Mouse (Mus musculus) kidney, postnatal 0 days (tissue): ENCODE measurements around the gene Bscl2. TPM values are rescaled to one million over a fixed set of nuclear protein-coding genes. Genes with fewer than 3 reads are reported as not detected.

Source experiments
- ATAC-seq: fragments of 200-750 bp; cut with Nextera tagmentation; replicated peaks from 2 replicates; pipeline ENCODE4 v1.8.0; 2017; ENCODE audit warnings: low read depth, moderate number of reproducible peaks, moderate TSS enrichment, moderate library complexity; ENCODE audit not compliant: low FRiP score
- DNase-seq: peaks from one replicate; pipeline ENCODE4 v3.0.0-alpha.2; 2016; ENCODE audit warnings: low spot score
- H3K27ac ChIP-seq: fragments of 300-500 bp; sonication (generic); 2 replicates; pipeline ENCODE4 v1.5.1; 2014; ENCODE audit warnings: mild to moderate bottlenecking
- H3K27me3 ChIP-seq: fragments of 300-500 bp; sonication (generic); 2 replicates; pipeline ENCODE4 v1.6.1; 2014; ENCODE audit warnings: low read length, mixed read lengths; ENCODE audit not compliant: insufficient read depth
- H3K36me3 ChIP-seq: fragments of 300-500 bp; sonication (generic); 2 replicates; pipeline ENCODE4 v1.6.1; 2014; ENCODE audit warnings: low read length, mixed read lengths; ENCODE audit not compliant: insufficient read depth
- H3K4me1 ChIP-seq: fragments of 300-500 bp; sonication (generic); replicated peaks from 2 replicates; pipeline ENCODE4 v1.6.1; 2014; ENCODE audit warnings: antibody characterized with exemption, low read length, mixed read lengths; ENCODE audit not compliant: insufficient read depth
- H3K4me2 ChIP-seq: fragments of 300-500 bp; sonication (generic); 2 replicates; pipeline ENCODE4 v1.6.1; 2014; ENCODE audit warnings: mild to moderate bottlenecking, low read length, moderate library complexity, mixed read lengths
- H3K4me3 ChIP-seq: fragments of 300-500 bp; sonication (generic); replicated peaks from 2 replicates; pipeline ENCODE4 v1.5.1; 2014; ENCODE audit warnings: low read depth, low read length
- H3K9ac ChIP-seq: fragments of 300-500 bp; sonication (generic); 2 replicates; pipeline ENCODE4 v1.6.1; 2014; ENCODE audit warnings: low read depth, low read length
- H3K9me3 ChIP-seq: fragments of 300-500 bp; sonication (generic); replicated peaks from 2 replicates; pipeline ENCODE4 v1.6.1; 2016; ENCODE audit warnings: low read length, inconsistent platforms, mixed read lengths
- CTCF ChIP-seq: IDR thresholded peaks from 2 replicates; pipeline ENCODE4 v1.5.1; 2016; ENCODE audit warnings: antibody characterized with exemption, low read depth, mild to moderate bottlenecking, moderate library complexity
- WGBS: fragments of 180-500 bp; shearing (Covaris S2); extraction: QIAGEN DNeasy Blood & Tissue Kit; methylation state at CpG from one replicate; pipeline ENCODE4 v1.1.7; 2014; 5-methylcytosine and 5-hydroxymethylcytosine counted together
- polyA plus RNA-seq: library from polyadenylated mRNA; unstranded; fragments of >200 nt; fragmentation: Nextera tagmentation; extraction: Ambion mirVana; gene quantifications from 2 replicates; pipeline ENCODE4 v1.2.1, GENCODE M21; 2015

Gene Bscl2
- polyA plus RNA-seq, 1 experiment from 2014 or later, result 57.0 TPM

- 0 out of 2 replicates have a peak, but pooled peaks cover 18% of the 10 kb centered on the region for H3K36me3 ChIP-seq
- DNase-seq, result no peak
- no peaks in the 10 kb centered on the region for H3K9me3 ChIP-seq
- 67% methylated on average over 5 of the region's 5 CpGs for WGBS
- no peaks in the 10 kb centered on the region for H3K4me1 ChIP-seq
- no peaks in the 10 kb centered on the region for H3K27me3 ChIP-seq
- ATAC-seq, result no peak
- no peak overlapping the region for H3K4me3 ChIP-seq
- no peak overlapping the region for H3K27ac ChIP-seq
- no peak for TF ChIP-seq CTCF
- H3K9ac ChIP-seq, result no peak overlapping the region
- no peak overlapping the region for H3K4me2 ChIP-seq
Observed at GRCm38 (mm10) chr19:8848356-8848755, 11.1 kb downstream of the Bscl2 start.

- H3K27ac ChIP-seq, result peak within 1 kb of the TSS; percentile 8
- ATAC-seq, result peak; percentile 87
- 28% methylated on average over 7 of the region's 7 CpGs for WGBS
Observed at GRCm38 (mm10) chr19:8850402-8850901, 13.2 kb downstream of the Bscl2 start, which contains the start of gene Lrrn4cl. Gene Lrrn4cl (plus strand): TSS chr19:8850768.

GRCm38 (mm10) chr19:8851639-8852038 is 14.4 kb downstream of the Bscl2 start:
- no peak for DNase-seq
- no peak overlapping the region for H3K4me3 ChIP-seq
- H3K27me3 ChIP-seq, result no peaks in the 10 kb centered on the region
- TF ChIP-seq CTCF, result peak; percentile 4; the same call in 1 of the 2 replicates
- no peak overlapping the region for H3K27ac ChIP-seq
- ATAC-seq, result no peak
- no peaks in the 10 kb centered on the region for H3K9me3 ChIP-seq
- H3K9ac ChIP-seq, result no peak overlapping the region
- H3K4me1 ChIP-seq, result no peaks in the 10 kb centered on the region
- 61% methylated on average over 7 of the region's 7 CpGs for WGBS
- 0 out of 2 replicates have a peak, but pooled peaks cover 9% of the 10 kb centered on the region for H3K36me3 ChIP-seq
- no peak overlapping the region for H3K4me2 ChIP-seq

More at GRCm38 (mm10) chr19:8850402-8850901, 13.2 kb downstream of the Bscl2 start, which contains the start of gene Lrrn4cl:
- Histone ChIP-seq H3K27me3 (no peaks in the 10 kb centered on the region), H3K36me3 (0 out of 2 replicates have a peak, but pooled peaks cover 14% of the 10 kb centered on the region), H3K9me3 (no peaks in the 10 kb centered on the region), H3K4me2 (no peak within 1 kb of the TSS), H3K4me1 (no peaks in the 10 kb centered on the region), H3K9ac (no peak within 1 kb of the TSS), H3K4me3 (no peak within 1 kb of the TSS)
- DNase-seq, result peak; percentile 84
- TF ChIP-seq CTCF, result no peak

- WGBS, result 51% methylated on average over 10 of the region's 10 CpGs
Observed at GRCm38 (mm10) chr19:8852236-8852928, 15.1 kb downstream of the Bscl2 start.

GRCm38 (mm10) chr19:8853117-8853516 is 15.8 kb downstream of the Bscl2 start:
- Histone ChIP-seq H3K9ac (no peak overlapping the region), H3K4me2 (no peak overlapping the region), H3K4me3 (no peak overlapping the region), H3K36me3 (no peaks in the 10 kb centered on the region), H3K27me3 (no peaks in the 10 kb centered on the region), H3K27ac (no peak overlapping the region), H3K9me3 (no peaks in the 10 kb centered on the region), H3K4me1 (no peaks in the 10 kb centered on the region)
- DNase-seq (no peak), ATAC-seq (no peak)
- TF ChIP-seq CTCF, result no peak
- WGBS, result 83% methylated on average over 3 of the region's 3 CpGs

More at GRCm38 (mm10) chr19:8852236-8852928, 15.1 kb downstream of the Bscl2 start:
- DNase-seq, result no peak
- Histone ChIP-seq H3K4me3 (no peak overlapping the region), H3K9me3 (no peaks in the 10 kb centered on the region), H3K27me3 (no peaks in the 10 kb centered on the region), H3K36me3 (0 out of 2 replicates have a peak, but pooled peaks cover 4% of the 10 kb centered on the region), H3K9ac (no peak overlapping the region), H3K27ac (no peak overlapping the region), H3K4me1 (no peaks in the 10 kb centered on the region), H3K4me2 (no peak overlapping the region)
- no peak for TF ChIP-seq CTCF
- ATAC-seq, result no peak

GRCm38 (mm10) chr19:8857689-8858088 is 20.4 kb downstream of the Bscl2 start:
- H3K27ac ChIP-seq, result no peak overlapping the region
- H3K4me1 ChIP-seq, result no peaks in the 10 kb centered on the region
- peak; percentile 78 for TF ChIP-seq CTCF
- 40% methylated on average over 4 of the region's 4 CpGs for WGBS
- H3K9me3 ChIP-seq, result no peaks in the 10 kb centered on the region
- H3K36me3 ChIP-seq, result no peaks in the 10 kb centered on the region
- H3K27me3 ChIP-seq, result no peaks in the 10 kb centered on the region
- DNase-seq, result peak; percentile 75
- no peak; the same call in 1 of the 2 replicates for ATAC-seq
- no peak overlapping the region for H3K9ac ChIP-seq
- no peak overlapping the region for H3K4me3 ChIP-seq
- no peak overlapping the region for H3K4me2 ChIP-seq
